Mouse (Mus musculus): Measurements from ENCODE around the gene Pld2. TPM values are rescaled to one million over a fixed set of nuclear protein-coding genes. Genes with fewer than 3 reads are reported as not detected.
"Not testable (repeated sequence)": the region's sequence is repeated elsewhere in the genome, so short reads cannot be mapped to it uniquely, and the experiment has no call there.

Gene Pld2
- polyA plus RNA-seq, 1 experiment, result 19.9 TPM

GRCm38 (mm10) chr11:70512709-70513342 lies 27.0 kb upstream of the Pld2 start:
- DNase-seq (ENCODE audit: low read depth), result no peak
- no peak for TF ChIP-seq CTCF (IDR thresholded peaks at IDR 0.05; ENCODE audit: borderline replicate concordance, extremely low read depth, insufficient read depth, insufficient read length)
- no peak for TF ChIP-seq POLR2A (IDR thresholded peaks at IDR 0.05; ENCODE audit: borderline replicate concordance, extremely low read depth, insufficient read depth, insufficient read length, poor library complexity, severe bottlenecking)

DNA sequence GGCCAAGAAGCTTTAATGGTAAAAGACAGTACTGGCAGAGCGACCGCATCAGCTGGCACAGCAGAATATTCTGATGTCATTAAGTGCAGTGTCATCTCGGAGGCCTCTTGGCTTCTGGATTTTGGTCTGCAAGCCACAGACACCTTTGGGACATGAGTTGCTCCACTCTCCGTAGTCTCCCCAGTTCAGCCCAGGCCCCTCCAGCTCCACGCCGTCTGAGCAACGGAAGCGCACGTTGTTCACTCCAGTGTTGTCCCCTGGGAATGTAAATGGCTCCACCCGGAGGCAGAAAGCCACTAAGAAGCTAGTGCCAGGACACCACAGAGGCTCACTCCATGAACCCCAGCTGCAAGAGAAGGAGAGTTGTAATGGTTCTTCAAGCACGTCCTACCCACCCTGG lies 26.3 kb upstream of the Pld2 start:
- no peak for DNase-seq (ENCODE audit: low read depth)
- TF ChIP-seq POLR2A (IDR thresholded peaks at IDR 0.05; ENCODE audit: borderline replicate concordance, extremely low read depth, insufficient read depth, insufficient read length, poor library complexity, severe bottlenecking), result no peak
- TF ChIP-seq CTCF (IDR thresholded peaks at IDR 0.05; ENCODE audit: borderline replicate concordance, extremely low read depth, insufficient read depth, insufficient read length), result no peak

- DNase-seq (ENCODE audit: low read depth), result no peak
Measured at GRCm38 (mm10) chr11:70514288-70514687, 25.6 kb upstream of the Pld2 start, which contains the start of gene Vmo1. TSS of gene Vmo1 (minus strand) at chr11:70514616.

DNA sequence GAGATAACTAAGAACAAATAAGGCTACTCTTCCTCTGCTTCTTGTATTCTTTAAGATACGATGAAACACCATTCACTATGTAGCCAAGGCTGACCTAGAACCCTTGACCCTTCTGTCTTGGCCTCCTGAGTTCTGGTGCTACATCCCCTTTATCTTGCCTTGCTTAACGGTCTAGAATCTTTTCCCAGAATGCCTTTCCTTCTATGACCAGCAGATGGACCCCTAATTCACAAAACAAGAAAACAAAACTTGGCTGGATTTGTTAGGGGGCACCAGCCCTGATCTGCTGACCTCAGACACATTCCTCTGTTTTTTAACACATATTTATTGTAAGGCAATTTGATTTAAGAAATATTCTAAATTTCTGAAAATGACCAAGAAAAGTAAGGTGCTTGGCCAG lies 23.5 kb upstream of the Pld2 start:
- TF ChIP-seq POLR2A (IDR thresholded peaks at IDR 0.05; ENCODE audit: borderline replicate concordance, extremely low read depth, insufficient read depth, insufficient read length, poor library complexity, severe bottlenecking) (no peak), CTCF (IDR thresholded peaks at IDR 0.05; ENCODE audit: borderline replicate concordance, extremely low read depth, insufficient read depth, insufficient read length) (peak; percentile 51; the same call in 1 of the 2 replicates)
- peak; percentile 77 for DNase-seq (ENCODE audit: low read depth)

More at GRCm38 (mm10) chr11:70514288-70514687, 25.6 kb upstream of the Pld2 start, which contains the start of gene Vmo1:
- TF ChIP-seq CTCF (IDR thresholded peaks at IDR 0.05; ENCODE audit: borderline replicate concordance, extremely low read depth, insufficient read depth, insufficient read length), result no peak
- no peak for TF ChIP-seq POLR2A (IDR thresholded peaks at IDR 0.05; ENCODE audit: borderline replicate concordance, extremely low read depth, insufficient read depth, insufficient read length, poor library complexity, severe bottlenecking)

DNA sequence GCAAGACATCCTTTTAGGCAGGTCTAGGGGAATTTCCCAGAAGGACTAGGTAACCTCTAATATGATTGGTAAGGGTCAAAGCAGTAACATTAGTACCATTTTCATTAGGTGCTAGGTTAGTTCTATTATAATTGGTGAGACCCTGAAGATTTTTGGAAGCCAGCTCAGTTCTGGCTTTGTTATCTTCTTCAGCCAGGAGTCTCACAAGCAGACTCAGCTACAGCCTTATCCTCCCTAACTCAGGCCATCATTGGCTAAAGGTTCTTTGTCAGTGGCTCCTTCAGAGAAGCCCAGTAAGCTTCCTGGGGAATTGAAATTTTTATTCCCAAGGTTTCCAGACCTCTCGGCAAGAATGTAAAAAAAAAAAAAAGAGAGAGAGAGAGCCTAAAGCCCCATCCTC lies 21.4 kb upstream of the Pld2 start:
- TF ChIP-seq POLR2A (IDR thresholded peaks at IDR 0.05; ENCODE audit: borderline replicate concordance, extremely low read depth, insufficient read depth, insufficient read length, poor library complexity, severe bottlenecking) (no peak), CTCF (IDR thresholded peaks at IDR 0.05; ENCODE audit: borderline replicate concordance, extremely low read depth, insufficient read depth, insufficient read length) (no peak)
- no peak for DNase-seq (ENCODE audit: low read depth)

GRCm38 (mm10) chr11:70518923-70519322 lies 20.9 kb upstream of the Pld2 start, which contains the start of gene Gltpd2:
TSS of gene Gltpd2 (plus strand) at chr11:70519196.
- no peak for DNase-seq (ENCODE audit: low read depth)
- TF ChIP-seq POLR2A (IDR thresholded peaks at IDR 0.05; ENCODE audit: borderline replicate concordance, extremely low read depth, insufficient read depth, insufficient read length, poor library complexity, severe bottlenecking) (no peak), CTCF (IDR thresholded peaks at IDR 0.05; ENCODE audit: borderline replicate concordance, extremely low read depth, insufficient read depth, insufficient read length) (no peak)

DNA sequence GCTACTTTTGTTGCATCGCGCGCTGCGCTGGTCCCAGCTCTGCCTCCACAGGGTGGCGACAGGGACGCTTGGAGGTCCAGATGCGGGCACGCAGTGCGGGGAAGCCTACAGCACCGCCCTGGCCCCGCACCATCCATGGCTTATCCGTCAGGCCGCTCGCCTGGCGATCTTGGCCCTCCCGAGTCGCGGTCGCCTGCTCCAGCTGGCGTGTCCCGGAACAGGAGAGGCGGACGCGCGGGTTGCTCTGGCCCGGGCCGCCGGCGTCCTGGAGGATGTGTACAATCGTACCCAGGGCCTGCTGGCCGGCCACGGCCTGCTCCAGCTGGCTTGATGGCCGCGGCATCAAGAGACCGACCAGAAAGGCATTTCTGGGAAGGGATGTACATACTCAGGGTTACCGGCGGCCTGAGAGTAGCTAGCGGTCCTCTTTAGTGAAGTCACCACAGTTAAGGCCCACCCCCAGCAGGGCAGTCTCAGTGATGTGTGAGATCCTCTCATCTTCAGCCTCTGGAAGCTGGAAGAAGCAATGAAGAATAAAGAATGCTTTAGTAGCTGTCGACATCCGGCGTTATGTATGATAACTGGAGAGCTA lies 19.6 kb upstream of the Pld2 start:
- TF ChIP-seq POLR2A (IDR thresholded peaks at IDR 0.05; ENCODE audit: borderline replicate concordance, extremely low read depth, insufficient read depth, insufficient read length, poor library complexity, severe bottlenecking) (no peak), CTCF (IDR thresholded peaks at IDR 0.05; ENCODE audit: borderline replicate concordance, extremely low read depth, insufficient read depth, insufficient read length) (peak; percentile 15; the same call in 1 of the 2 replicates)

DNA sequence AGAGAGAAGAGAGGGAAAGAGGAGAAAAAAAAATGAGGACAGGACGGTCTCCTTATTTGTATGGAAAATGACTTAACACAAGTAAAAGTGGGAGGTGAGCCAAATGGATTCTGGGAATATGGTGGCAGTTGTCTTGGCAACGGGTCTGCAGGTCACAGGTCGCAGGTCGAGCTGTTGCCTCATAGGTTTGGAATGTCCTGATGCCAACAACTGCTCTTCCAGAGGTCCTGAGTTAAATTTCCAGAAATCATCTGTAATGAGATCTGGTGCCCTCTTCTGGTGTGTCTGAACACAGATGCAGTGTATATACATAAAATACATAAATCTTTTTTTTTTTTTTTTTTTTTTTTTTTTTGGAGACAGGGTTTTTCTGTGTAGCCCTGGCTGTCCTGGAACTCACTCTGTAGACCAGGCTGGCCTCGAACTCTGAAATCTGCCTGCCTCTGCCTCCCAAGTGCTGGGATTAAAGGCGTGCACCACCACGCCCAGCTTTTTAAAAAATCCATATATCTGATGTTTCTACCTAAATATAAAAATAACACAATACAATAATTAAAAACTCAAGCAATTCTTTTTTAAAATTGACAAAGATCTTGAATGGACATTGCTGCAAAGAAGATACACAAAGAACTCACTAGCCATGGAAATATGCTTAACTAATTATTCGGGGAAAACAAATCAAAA lies 16.4 kb upstream of the Pld2 start:
- DNase-seq (ENCODE audit: low read depth), result not testable (repeated sequence)

More for the DNA sequence above, 19.6 kb upstream of the Pld2 start:
- DNase-seq (ENCODE audit: low read depth), result peak; percentile 29

DNA sequence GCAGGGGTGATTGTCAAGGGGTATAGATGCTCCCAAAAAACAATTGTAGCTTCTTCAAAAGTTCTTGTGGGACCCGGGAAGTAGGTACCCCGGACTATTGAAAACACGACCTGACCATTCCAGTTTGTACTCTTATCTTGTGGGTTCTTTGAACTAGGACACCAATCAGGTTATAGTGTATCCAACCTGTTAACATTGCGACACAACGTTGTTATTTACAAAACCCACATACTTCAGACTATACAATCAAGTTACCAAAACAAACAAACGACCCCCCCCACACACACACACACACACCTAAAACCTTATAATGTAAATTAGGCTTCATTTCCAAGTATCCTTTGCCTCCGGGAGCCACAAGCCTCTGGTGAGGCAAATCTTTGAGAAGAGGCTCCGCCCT lies 15.1 kb upstream of the Pld2 start:
- DNase-seq (ENCODE audit: low read depth), result no peak
- TF ChIP-seq CTCF (IDR thresholded peaks at IDR 0.05; ENCODE audit: borderline replicate concordance, extremely low read depth, insufficient read depth, insufficient read length) (no peak), POLR2A (IDR thresholded peaks at IDR 0.05; ENCODE audit: borderline replicate concordance, extremely low read depth, insufficient read depth, insufficient read length, poor library complexity, severe bottlenecking) (no peak)

DNA sequence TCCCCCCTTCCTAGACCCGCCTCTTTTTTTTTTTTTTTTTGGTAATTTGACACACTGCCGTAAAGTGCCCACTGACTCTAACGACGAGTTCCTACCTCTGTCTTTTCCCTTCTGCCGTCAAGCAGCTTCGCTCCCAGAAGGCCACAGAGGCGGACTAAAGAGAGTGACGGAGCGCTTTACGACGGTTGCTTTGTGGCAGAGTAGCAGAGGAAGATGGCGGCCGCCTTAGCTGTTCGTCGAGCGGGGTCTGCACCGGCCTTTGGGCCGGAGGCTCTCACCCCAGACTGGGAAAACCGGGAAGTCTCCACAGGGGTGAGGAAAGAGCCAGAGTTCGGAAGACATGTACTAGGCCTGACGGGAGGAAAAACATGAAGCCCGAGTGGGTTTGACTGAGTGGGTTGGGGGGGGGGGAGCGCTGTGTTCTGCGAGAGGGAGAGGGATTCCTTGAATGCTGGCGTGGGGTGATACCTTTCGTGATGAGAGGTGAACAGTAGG lies 14.6 kb upstream of the Pld2 start, which contains the start of gene Psmb6:
Gene Psmb6 (plus strand): TSS at position 184 of the 495 bp plus-strand sequence.
- DNase-seq (ENCODE audit: low read depth), result peak; percentile 99
- TF ChIP-seq CTCF (IDR thresholded peaks at IDR 0.05; ENCODE audit: borderline replicate concordance, extremely low read depth, insufficient read depth, insufficient read length) (no peak), POLR2A (IDR thresholded peaks at IDR 0.05; ENCODE audit: borderline replicate concordance, extremely low read depth, insufficient read depth, insufficient read length, poor library complexity, severe bottlenecking) (peak; percentile 82; the same call in 1 of the 2 replicates)

- TF ChIP-seq POLR2A (IDR thresholded peaks at IDR 0.05; ENCODE audit: borderline replicate concordance, extremely low read depth, insufficient read depth, insufficient read length, poor library complexity, severe bottlenecking) (no peak), CTCF (IDR thresholded peaks at IDR 0.05; ENCODE audit: borderline replicate concordance, extremely low read depth, insufficient read depth, insufficient read length) (no peak)
- no peak for DNase-seq (ENCODE audit: low read depth)
Measured at GRCm38 (mm10) chr11:70525726-70526125, 14.1 kb upstream of the Pld2 start.

Data from brain, embryonic 14.5 days (tissue).